21 mouse cellular contexts compared by ENCODE assay signal in genomic region chr2:32639632-32640031, GRCm38 (mm10). TPM values are rescaled to one million over a fixed set of nuclear protein-coding genes. Genes with fewer than 3 reads are reported as not detected.
DNase-seq lines count a peak whose midpoint lies in the region; ATAC-seq and TF ChIP-seq lines count a peak whose summit lies in the region.
"Had no signal": no experiment of that assay in that cellular context is flagged by ENCODE, and none has a peak within 500 bp of the region (broad histone marks: within the 10 kb centered on the region; RNA-seq: fewer than 3 reads in every experiment).

No protein-coding gene starts in this region.

- no peak for ATAC-seq in heart, embryonic 13.5 days (ENCODE audit: extremely low read depth, insufficient number of reproducible peaks, low FRiP score, low TSS enrichment)
- ATAC-seq in liver, postnatal 0 days = no peak
- ATAC-seq in erythroblast, adult 5-6 weeks (replicated peaks; ENCODE audit: low FRiP score, poor library complexity, severe bottlenecking) = no peak
- ATAC-seq: activated CD4-positive, CD25-positive, alpha-beta regulatory T cell, adult 4 months; forebrain, embryonic 13.5 days; forebrain, postnatal 0 days; hindbrain, embryonic 16.5 days; inflammation-experienced regulatory T-cells, adult 6 months; Patski had no signal

- H3K9me3 ChIP-seq in heart, embryonic 13.5 days = no peaks in the 10 kb centered on the region
- H3K9me3 ChIP-seq in liver, postnatal 0 days (ENCODE audit: low read length) = no peaks in the 10 kb centered on the region
- H3K9me3 ChIP-seq: embryonic facial prominence, embryonic 13.5 days; forebrain, embryonic 13.5 days; hindbrain, embryonic 12.5 days had no signal

- 31% methylated on average over 1 of the region's 1 CpGs for WGBS in heart, embryonic 13.5 days
- WGBS in liver, postnatal 0 days (ENCODE audit: insufficient replicate concordance) = 24% methylated on average over 1 of the region's 1 CpGs

- H3K27me3 ChIP-seq in heart, embryonic 13.5 days (replicated peaks) = no peaks in the 10 kb centered on the region
- H3K27me3 ChIP-seq in liver, postnatal 0 days (ENCODE audit: insufficient read depth, low read length) = no peaks in the 10 kb centered on the region
- H3K27me3 ChIP-seq: embryonic facial prominence, embryonic 13.5 days; forebrain, embryonic 13.5 days; hindbrain, embryonic 12.5 days; Patski had no signal

- peaks cover 66% of the 10 kb centered on the region for H3K4me1 ChIP-seq in heart, embryonic 13.5 days
- H3K4me1 ChIP-seq in liver, postnatal 0 days (ENCODE audit: insufficient read depth) = peaks cover 8% of the 10 kb centered on the region
- H3K4me1 ChIP-seq: forebrain, embryonic 13.5 days had no signal

- TF ChIP-seq EP300 in liver, postnatal 0 days (IDR thresholded peaks at IDR 0.05; ENCODE audit: low read depth) = no peak

- no peak overlapping the region for H3K4me3 ChIP-seq in gastrocnemius, adult 2 months
- H3K4me3 ChIP-seq in heart, embryonic 13.5 days = no peak overlapping the region
- H3K4me3 ChIP-seq in layer of hippocampus, adult 2 months = no peak overlapping the region
- no peak overlapping the region for H3K4me3 ChIP-seq in liver, postnatal 0 days (ENCODE audit: low read depth, low read length)
- H3K4me3 ChIP-seq: embryonic facial prominence, embryonic 13.5 days; forebrain, embryonic 13.5 days; hindbrain, embryonic 12.5 days had no signal

- 0 out of 2 replicates have a peak overlapping the region, but pooled peaks have one; percentile 16 for H3K27ac ChIP-seq in gastrocnemius, adult 2 months
- peak overlapping the region; percentile 50; the same call in 1 of the 2 replicates for H3K27ac ChIP-seq in heart, embryonic 13.5 days (replicated peaks)
- no peak overlapping the region for H3K27ac ChIP-seq in layer of hippocampus, adult 2 months
- H3K27ac ChIP-seq in liver, postnatal 0 days (ENCODE audit: low read depth) = 0 out of 2 replicates have a peak overlapping the region, but pooled peaks have one; percentile 6
- H3K27ac ChIP-seq: embryonic facial prominence, embryonic 13.5 days; forebrain, embryonic 13.5 days; hindbrain, embryonic 12.5 days had no signal

- peaks cover 12% of the 10 kb centered on the region for H3K36me3 ChIP-seq in heart, embryonic 13.5 days
- H3K36me3 ChIP-seq in liver, postnatal 0 days (replicated peaks; ENCODE audit: insufficient read depth, low read length) = no peaks in the 10 kb centered on the region
- H3K36me3 ChIP-seq: embryonic facial prominence, embryonic 13.5 days; hindbrain, embryonic 12.5 days had no signal

- H3K4me2 ChIP-seq in heart, embryonic 13.5 days = no peak overlapping the region
- no peak overlapping the region for H3K4me2 ChIP-seq in liver, postnatal 0 days (ENCODE audit: low read depth, low read length)
- H3K4me2 ChIP-seq: embryonic facial prominence, embryonic 13.5 days; forebrain, embryonic 13.5 days; hindbrain, embryonic 12.5 days had no signal

- DNase-seq in gastrocnemius, adult 2 months = peak; percentile 9
- no peak for DNase-seq in gastrocnemius, postnatal 36 days
- DNase-seq in heart, adult 18-20 months = no peak
- no peak for DNase-seq in layer of hippocampus, adult 2 months (ENCODE audit: low spot score in 2 of 2)
- no peak for DNase-seq in layer of hippocampus, postnatal 25 days (ENCODE audit: extremely low spot score in 1 of 2, low spot score in 1 of 2)
- no peak for DNase-seq in liver, postnatal 0 days
- DNase-seq: adrenal gland, postnatal 14 days; cerebellum, adult 11-12 months; cerebellum, adult 9-10 months; cerebellum, postnatal 36 days; forebrain, postnatal 0 days; kidney, adult 18-20 months had no signal

- intact Hi-C loops in gastrocnemius, adult 2 months (cut with DNase I) = no loop called here
- intact Hi-C loops in gastrocnemius, postnatal 36 days (cut with DNase I) = no loop called here

- no peak for TF ChIP-seq CTCF in gastrocnemius, adult 2 months (IDR thresholded peaks at IDR 0.05)
- TF ChIP-seq CTCF in layer of hippocampus, adult 2 months (conservative IDR thresholded peaks at IDR 0.05) = peak; percentile 15; the same call in 1 of the 2 replicates
- TF ChIP-seq CTCF in liver, postnatal 0 days (IDR thresholded peaks at IDR 0.05; ENCODE audit: low read depth) = peak; percentile 22; the same call in 1 of the 2 replicates

- no peak overlapping the region for H3K9ac ChIP-seq in heart, embryonic 13.5 days
- no peak overlapping the region for H3K9ac ChIP-seq in liver, postnatal 0 days (replicated peaks)
- H3K9ac ChIP-seq: embryonic facial prominence, embryonic 13.5 days; forebrain, embryonic 13.5 days; forebrain, postnatal 0 days; hindbrain, embryonic 12.5 days had no signal

RNA-seq across cellular contexts. Expression of gene Eng, which starts 6.8 kb away (rescaled TPM):
- total RNA-seq in gastrocnemius, adult 2 months (2021) = 10 to 100 TPM; 26.5 to 38.8 TPM
- 10 to 100 TPM; 23.9 to 26.7 TPM for total RNA-seq in gastrocnemius, postnatal 36 days (2021)
- 148 and 155 TPM in 2 replicates for polyA plus RNA-seq in heart, embryonic 13.5 days (2015; fragmentation: Nextera tagmentation; extraction: Ambion mirVana)
- 100 to 1,000 TPM in 1 of 2 experiments, 10 to 100 TPM in 1; 95.1 to 106 TPM for total RNA-seq in heart, adult 18-20 months (2021)
- 10 to 100 TPM; 16.4 to 19.7 TPM for total RNA-seq in layer of hippocampus, adult 2 months (2021)
- total RNA-seq in layer of hippocampus, postnatal 25 days (2021) = 10 to 100 TPM; 17.4 to 24.2 TPM
- 29.9 and 30.2 TPM in 2 replicates for polyA plus RNA-seq in liver, postnatal 0 days (2015; fragmentation: Nextera tagmentation; extraction: Ambion mirVana)
- total RNA-seq in erythroblast, adult 5-6 weeks (2015; ENCODE audit: low replicate concordance) = 4.0 and 6.7 TPM in 2 replicates
- total RNA-seq in erythroblast, adult 5-6 weeks (2017; ENCODE audit: low replicate concordance) = 1.5 and 3.2 TPM in 2 replicates
- polyA plus RNA-seq: activated CD4-positive, CD25-positive, alpha-beta regulatory T cell, adult 4 months; inflammation-experienced regulatory T-cells, adult 6 months had no signal

RNA-seq across cellular contexts. Expression of gene Ak1, which starts 18.1 kb away (rescaled TPM):
- total RNA-seq in gastrocnemius, adult 2 months (2021) = 1,000 to 10,000 TPM; 1,555 to 1,869 TPM
- total RNA-seq in gastrocnemius, postnatal 36 days (2021) = 1,000 to 10,000 TPM; 1,818 to 2,240 TPM
- 302 and 318 TPM in 2 replicates for polyA plus RNA-seq in heart, embryonic 13.5 days (2015; fragmentation: Nextera tagmentation; extraction: Ambion mirVana)
- total RNA-seq in heart, adult 18-20 months (2021) = 100 to 1,000 TPM; 654 to 691 TPM
- 100 to 1,000 TPM; 120 to 123 TPM for total RNA-seq in layer of hippocampus, adult 2 months (2021)
- total RNA-seq in layer of hippocampus, postnatal 25 days (2021) = 100 to 1,000 TPM; 127 to 140 TPM
- polyA plus RNA-seq in liver, postnatal 0 days (2015; fragmentation: Nextera tagmentation; extraction: Ambion mirVana) = 1.3 and 5.9 TPM in 2 replicates
- not detected in 2 replicates for total RNA-seq in erythroblast, adult 5-6 weeks (2015; ENCODE audit: low replicate concordance)
- not detected in 2 replicates for total RNA-seq in erythroblast, adult 5-6 weeks (2017; ENCODE audit: low replicate concordance)

RNA-seq across cellular contexts. Expression of gene St6galnac6, which starts 40.1 kb away (rescaled TPM):
- total RNA-seq in gastrocnemius, adult 2 months (2021) = 10 to 100 TPM; 46.8 to 56.5 TPM
- total RNA-seq in gastrocnemius, postnatal 36 days (2021) = 10 to 100 TPM; 34.9 to 46.5 TPM
- polyA plus RNA-seq in heart, embryonic 13.5 days (2015; fragmentation: Nextera tagmentation; extraction: Ambion mirVana) = 24.8 and 29.1 TPM in 2 replicates
- total RNA-seq in heart, adult 18-20 months (2021) = 100 to 1,000 TPM; 108 to 117 TPM
- total RNA-seq in layer of hippocampus, adult 2 months (2021) = 100 to 1,000 TPM; 117 to 124 TPM
- 100 to 1,000 TPM; 105 to 124 TPM for total RNA-seq in layer of hippocampus, postnatal 25 days (2021)
- polyA plus RNA-seq in liver, postnatal 0 days (2015; fragmentation: Nextera tagmentation; extraction: Ambion mirVana) = 14.0 and 15.9 TPM in 2 replicates
- 0.77 and 3.3 TPM in 2 replicates for total RNA-seq in erythroblast, adult 5-6 weeks (2015; ENCODE audit: low replicate concordance)
- 2.1 and 2.5 TPM in 2 replicates for total RNA-seq in erythroblast, adult 5-6 weeks (2017; ENCODE audit: low replicate concordance)

RNA-seq across cellular contexts. Expression of gene St6galnac4, which starts 52.7 kb away (rescaled TPM):
- total RNA-seq in gastrocnemius, adult 2 months (2021) = 10 to 100 TPM in 1 of 2 experiments, 1 to 10 TPM in 1; 8.7 to 21.6 TPM
- 10 to 100 TPM; 14.1 to 21.7 TPM for total RNA-seq in gastrocnemius, postnatal 36 days (2021)
- 37.6 and 38.7 TPM in 2 replicates for polyA plus RNA-seq in heart, embryonic 13.5 days (2015; fragmentation: Nextera tagmentation; extraction: Ambion mirVana)
- total RNA-seq in heart, adult 18-20 months (2021) = 10 to 100 TPM; 14.7 to 16.1 TPM
- 10 to 100 TPM; 36.4 to 40.0 TPM for total RNA-seq in layer of hippocampus, adult 2 months (2021)
- 10 to 100 TPM; 41.4 to 48.8 TPM for total RNA-seq in layer of hippocampus, postnatal 25 days (2021)
- polyA plus RNA-seq in liver, postnatal 0 days (2015; fragmentation: Nextera tagmentation; extraction: Ambion mirVana) = 4.3 and 5.8 TPM in 2 replicates
- 8.8 and 9.4 TPM in 2 replicates for total RNA-seq in erythroblast, adult 5-6 weeks (2015; ENCODE audit: low replicate concordance)
- total RNA-seq in erythroblast, adult 5-6 weeks (2017; ENCODE audit: low replicate concordance) = 3.8 and 4.9 TPM in 2 replicates

Comparison
In these comparisons a context has a peak if more than half of its experiments do, and no peak if none do; other contexts are left out.
1. RNA of gene Ak1, which starts 18.1 kb away (total RNA-seq): 1,818 to 2,240 TPM in gastrocnemius, postnatal 36 days, 1,555 to 1,869 TPM in gastrocnemius, adult 2 months, 654 to 691 TPM in heart, adult 18-20 months, 127 to 140 TPM in layer of hippocampus, postnatal 25 days and 120 to 123 TPM in layer of hippocampus, adult 2 months; not detected in erythroblast, adult 5-6 weeks; every median in the first group is over 100 times any median in the second.
2. RNA of gene St6galnac6, which starts 40.1 kb away (total RNA-seq): 105 to 124 TPM in layer of hippocampus, postnatal 25 days, 117 to 124 TPM in layer of hippocampus, adult 2 months, 108 to 117 TPM in heart, adult 18-20 months, 46.8 to 56.5 TPM in gastrocnemius, adult 2 months and 34.9 to 46.5 TPM in gastrocnemius, postnatal 36 days; 0.77 to 3.3 TPM in erythroblast, adult 5-6 weeks; every median in the first group is over 4 times any median in the second.